Mouse (Mus musculus) liver, postnatal 0 days (tissue): ENCODE data around the gene Inppl1.

ENCODE experiments used
- CTCF ChIP-seq: sonication (generic); IDR thresholded peaks from 2 replicates; pipeline ENCODE4 v1.5.1; 2016; ENCODE audit warnings: antibody characterized with exemption, low read depth
- EP300 ChIP-seq: IDR thresholded peaks from 2 replicates; pipeline ENCODE4 v1.6.1; 2016; ENCODE audit warnings: antibody characterized with exemption, low read depth, mild to moderate bottlenecking

DNA sequence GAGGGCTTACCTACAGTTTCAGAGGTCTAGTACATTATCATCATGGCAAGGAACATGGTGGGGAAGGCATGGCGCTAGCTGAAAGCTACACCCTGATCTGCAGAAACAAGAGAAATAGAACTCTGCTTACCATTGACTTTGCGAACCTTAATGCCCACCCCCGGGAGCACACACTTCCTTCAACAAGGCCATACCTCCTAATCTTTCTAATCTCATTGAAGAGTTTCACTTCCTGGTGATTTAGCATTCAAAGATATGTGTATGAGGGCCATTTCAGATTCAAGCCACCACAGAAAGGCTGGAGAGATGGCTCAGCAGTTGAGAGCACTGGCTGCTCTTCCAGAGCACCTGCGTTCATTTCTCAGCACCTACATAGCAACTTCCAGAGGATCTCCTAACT is 19.1 kb upstream of the Inppl1 start, which contains the start of gene Folr2:
- TF ChIP-seq CTCF = no peak
- no peak for TF ChIP-seq EP300
